Mouse (Mus musculus): ENCODE data around the gene Gspt2.
"Not testable (repeated sequence)": the region's sequence is repeated elsewhere in the genome, so short reads cannot be mapped to it uniquely, and the experiment has no call there.

Gene Gspt2

GRCm38 (mm10) chrX:94635961-94636563 lies at the start of gene Gspt2:
TSS of gene Gspt2 (plus strand) at chrX:94636069.
- peak; percentile 85 for DNase-seq (ENCODE audit: low read depth, low spot score)

GRCm38 (mm10) chrX:94624835-94625803 lies 10.8 kb upstream of the Gspt2 start:
- peak; percentile 42 for DNase-seq (ENCODE audit: low read depth, low spot score)

DNA sequence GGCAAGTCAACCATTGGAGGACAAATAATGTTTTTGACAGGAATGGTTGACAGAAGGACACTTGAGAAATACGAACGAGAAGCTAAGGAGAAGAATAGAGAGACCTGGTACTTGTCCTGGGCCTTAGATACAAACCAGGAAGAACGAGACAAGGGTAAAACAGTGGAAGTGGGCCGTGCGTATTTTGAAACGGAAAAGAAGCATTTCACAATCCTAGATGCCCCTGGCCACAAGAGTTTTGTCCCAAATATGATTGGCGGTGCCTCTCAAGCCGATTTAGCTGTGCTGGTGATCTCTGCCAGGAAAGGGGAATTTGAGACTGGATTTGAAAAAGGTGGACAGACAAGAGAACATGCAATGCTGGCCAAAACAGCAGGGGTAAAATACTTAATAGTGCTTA lies 1.0 kb downstream of the Gspt2 start:
- no peak for DNase-seq (ENCODE audit: low read depth, low spot score)

DNA sequence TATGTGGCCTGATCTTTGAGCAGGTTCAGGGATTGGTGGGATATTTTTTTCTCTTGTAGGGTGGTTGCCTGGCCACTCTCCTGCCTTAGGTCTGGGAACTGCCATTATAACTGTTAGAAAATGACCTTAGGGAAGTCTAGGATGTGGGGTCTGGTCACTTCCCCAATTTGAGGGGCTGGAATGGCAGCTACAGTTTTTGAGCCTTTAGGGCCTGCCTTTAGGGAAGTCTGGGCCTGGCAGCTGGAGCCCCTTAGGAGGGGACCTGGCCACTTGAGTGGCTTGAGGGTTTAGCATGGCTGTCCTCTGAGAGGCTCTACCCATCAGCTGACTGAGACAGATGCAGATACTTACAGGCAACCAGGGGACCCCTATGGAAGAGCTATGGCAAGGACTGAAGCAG lies 12.7 kb downstream of the Gspt2 start:
- DNase-seq (ENCODE audit: low read depth, low spot score), result no peak

GRCm38 (mm10) chrX:94657734-94658133 lies 21.9 kb downstream of the Gspt2 start:
- no peak for DNase-seq (ENCODE audit: low read depth, low spot score)

GRCm38 (mm10) chrX:94670814-94671213 lies 34.9 kb downstream of the Gspt2 start:
- DNase-seq (ENCODE audit: low read depth, low spot score), result no peak

- peak; percentile 30 for DNase-seq (ENCODE audit: low read depth, low spot score)
These were observed 39.1 kb downstream of the Gspt2 start for GRCm38 (mm10) chrX:94674977-94675376.

DNA sequence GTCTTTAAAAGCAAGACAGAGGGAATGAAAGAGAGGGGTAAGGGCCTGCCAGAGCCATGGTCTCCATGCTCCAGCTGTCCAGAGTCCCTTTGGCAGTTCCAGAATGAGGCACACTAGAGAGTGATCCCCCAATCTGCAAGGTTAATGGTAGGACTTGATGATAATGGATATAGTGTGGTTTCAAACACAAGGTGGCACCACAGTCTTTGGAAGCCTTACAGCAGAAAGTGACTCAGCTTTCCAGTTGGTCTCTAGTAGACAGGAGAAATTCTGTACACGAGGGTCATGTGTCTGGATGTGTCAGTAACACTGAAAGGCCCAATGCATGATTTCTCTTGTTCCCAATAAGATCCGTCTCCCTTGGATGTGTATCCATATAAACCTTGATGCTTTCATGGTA lies 45.7 kb downstream of the Gspt2 start:
- DNase-seq (ENCODE audit: low read depth, low spot score), result not testable (repeated sequence)

GRCm38 (mm10) chrX:94689593-94689992 lies 53.7 kb downstream of the Gspt2 start:
- DNase-seq (ENCODE audit: low read depth, low spot score), result not testable (repeated sequence)
